Mouse (Mus musculus): ENCODE results near the gene Adamts16. TPM values are rescaled to one million over a fixed set of nuclear protein-coding genes. Genes with fewer than 3 reads are reported as not detected.

Gene Adamts16
- polyA plus RNA-seq, 1 experiment from 2014 or later, result not detected

DNA sequence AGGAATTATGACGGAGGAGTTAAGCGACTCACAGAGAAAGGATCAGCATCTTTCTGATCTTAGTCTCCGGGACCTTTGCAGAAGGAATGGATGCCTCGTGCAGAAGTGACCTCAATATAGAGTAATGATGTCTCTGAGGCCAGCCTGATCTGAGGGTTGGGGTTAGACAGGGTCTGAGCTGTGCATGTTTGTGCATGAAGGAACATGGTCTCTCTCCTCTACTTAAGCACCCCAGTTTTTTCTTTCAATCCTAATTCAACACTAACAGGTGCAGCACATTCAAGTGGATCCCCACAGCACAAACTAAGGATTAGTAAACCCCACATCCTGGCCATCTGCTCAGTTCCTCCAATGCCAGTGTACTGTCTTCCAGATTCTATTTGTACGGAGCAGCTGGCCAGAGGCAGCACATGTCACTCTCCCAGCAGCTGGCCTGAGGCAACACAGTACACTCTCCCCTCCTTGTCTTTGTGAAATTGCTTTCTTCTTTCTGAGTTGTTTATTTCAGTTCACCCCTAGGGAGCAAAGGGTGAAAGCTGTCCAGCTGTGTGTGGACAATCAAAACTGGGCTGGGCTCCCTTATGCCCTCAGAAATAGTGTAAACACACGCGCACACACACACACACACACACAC is 156.5 kb downstream of the Adamts16 start:
- Histone ChIP-seq H3K27ac (no peak overlapping the region), H3K4me3 (no peak overlapping the region), H3K4me2 (no peak overlapping the region), H3K36me3 (no peaks in the 10 kb centered on the region), H3K9me3 (replicated peaks) (no peaks in the 10 kb centered on the region), H3K4me1 (no peaks in the 10 kb centered on the region), H3K9ac (no peak overlapping the region), H3K27me3 (replicated peaks) (no peaks in the 10 kb centered on the region)
- no peak for ATAC-seq
- WGBS (ENCODE audit: insufficient replicate concordance), result 79% methylated on average over 7 of the region's 7 CpGs

GRCm38 (mm10) chr13:70681411-70682183 is 160.0 kb downstream of the Adamts16 start:
- no peaks in the 10 kb centered on the region for H3K27me3 ChIP-seq (replicated peaks)
- H3K36me3 ChIP-seq, result no peaks in the 10 kb centered on the region
- ATAC-seq, result no peak
- 64% methylated on average over 7 of the region's 7 CpGs for whole genome bisulfite sequencing (ENCODE audit: insufficient replicate concordance)
- no peak overlapping the region for H3K27ac ChIP-seq
- no peaks in the 10 kb centered on the region for H3K9me3 ChIP-seq (replicated peaks)
- no peak overlapping the region for H3K4me3 ChIP-seq
- H3K9ac ChIP-seq, result no peak overlapping the region
- no peak overlapping the region for H3K4me2 ChIP-seq
- no peaks in the 10 kb centered on the region for H3K4me1 ChIP-seq

- Histone ChIP-seq H3K27me3 (replicated peaks) (no peaks in the 10 kb centered on the region), H3K36me3 (no peaks in the 10 kb centered on the region), H3K4me3 (no peak overlapping the region), H3K4me2 (no peak overlapping the region), H3K27ac (no peak overlapping the region), H3K4me1 (no peaks in the 10 kb centered on the region), H3K9me3 (replicated peaks) (no peaks in the 10 kb centered on the region), H3K9ac (no peak overlapping the region)
- no peak for ATAC-seq
- WGBS (ENCODE audit: insufficient replicate concordance), result 60% methylated on average over 3 of the region's 3 CpGs
These were observed 161.3 kb downstream of the Adamts16 start for GRCm38 (mm10) chr13:70680316-70680715.

Other genes starting within 250 kb of the Adamts16 start
- 9.7 and 10.3 TPM in 2 replicates for gene Ice1, start 204.2 kb downstream of the Adamts16 start, polyA plus RNA-seq (2016; fragmentation: Nextera tagmentation; extraction: Ambion mirVana)

Data from liver, embryonic 12.5 days (tissue).